Mouse (Mus musculus) large intestine, adult 2 months (tissue): ENCODE results near the gene Cdca7. TPM values are rescaled to one million over a fixed set of nuclear protein-coding genes. Genes with fewer than 3 reads are reported as not detected.

Experiments
- polyA plus RNA-seq: library from polyadenylated mRNA; depleted of rRNA; stranded (reverse); fragments of >200 nt; gene quantifications from 2 replicates; pipeline ENCODE4 v1.2.3, GENCODE M21; 2012; rRNA removed

Gene Cdca7
- polyA plus RNA-seq, 1 experiment = 48.9 TPM

Other genes starting within 250 kb of the Cdca7 start
- 13.1 and 16.2 TPM in 2 replicates for gene Map3k20, start 190.5 kb upstream of the Cdca7 start, polyA plus RNA-seq